Mouse (Mus musculus): Measurements from ENCODE around the gene Vmp1. TPM values are rescaled to one million over a fixed set of nuclear protein-coding genes. Genes with fewer than 3 reads are reported as not detected.

The Vmp1 gene
- total RNA-seq, 1 experiment from 2014 or later = 140 TPM

- no peak for ATAC-seq (replicated peaks; ENCODE audit: insufficient number of reproducible peaks, low FRiP score, low TSS enrichment, poor library complexity, severe bottlenecking)
Observed at GRCm38 (mm10) chr11:86591931-86592616, 91.6 kb downstream of the Vmp1 start.

GRCm38 (mm10) chr11:86591301-86591845 is 92.3 kb downstream of the Vmp1 start:
- no peak for ATAC-seq (replicated peaks; ENCODE audit: insufficient number of reproducible peaks, low FRiP score, low TSS enrichment, poor library complexity, severe bottlenecking)

GRCm38 (mm10) chr11:86590579-86590978 is 93.1 kb downstream of the Vmp1 start:
- ATAC-seq (replicated peaks; ENCODE audit: insufficient number of reproducible peaks, low FRiP score, low TSS enrichment, poor library complexity, severe bottlenecking) = no peak

GRCm38 (mm10) chr11:86590066-86590465 is 93.6 kb downstream of the Vmp1 start:
- ATAC-seq (replicated peaks; ENCODE audit: insufficient number of reproducible peaks, low FRiP score, low TSS enrichment, poor library complexity, severe bottlenecking) = no peak

GRCm38 (mm10) chr11:86588583-86589298 is 94.9 kb downstream of the Vmp1 start:
- no peak for ATAC-seq (replicated peaks; ENCODE audit: insufficient number of reproducible peaks, low FRiP score, low TSS enrichment, poor library complexity, severe bottlenecking)

- no peak for ATAC-seq (replicated peaks; ENCODE audit: insufficient number of reproducible peaks, low FRiP score, low TSS enrichment, poor library complexity, severe bottlenecking)
Observed at GRCm38 (mm10) chr11:86587830-86588229, 95.8 kb downstream of the Vmp1 start.

- ATAC-seq (replicated peaks; ENCODE audit: insufficient number of reproducible peaks, low FRiP score, low TSS enrichment, poor library complexity, severe bottlenecking) = peak; percentile 77
Observed at GRCm38 (mm10) chr11:86586868-86587792, 96.5 kb downstream of the Vmp1 start.

- no peak for ATAC-seq (replicated peaks; ENCODE audit: insufficient number of reproducible peaks, low FRiP score, low TSS enrichment, poor library complexity, severe bottlenecking)
Observed at GRCm38 (mm10) chr11:86586177-86586867, 97.3 kb downstream of the Vmp1 start.

- no peak for ATAC-seq (replicated peaks; ENCODE audit: insufficient number of reproducible peaks, low FRiP score, low TSS enrichment, poor library complexity, severe bottlenecking)
Observed at GRCm38 (mm10) chr11:86585598-86585984, 98.0 kb downstream of the Vmp1 start.

- ATAC-seq (replicated peaks; ENCODE audit: insufficient number of reproducible peaks, low FRiP score, low TSS enrichment, poor library complexity, severe bottlenecking) = no peak
Observed at GRCm38 (mm10) chr11:86584898-86585597, 98.6 kb downstream of the Vmp1 start.

GRCm38 (mm10) chr11:86583990-86584897 is 99.4 kb downstream of the Vmp1 start:
- no peak for ATAC-seq (replicated peaks; ENCODE audit: insufficient number of reproducible peaks, low FRiP score, low TSS enrichment, poor library complexity, severe bottlenecking)

- no peak for ATAC-seq (replicated peaks; ENCODE audit: insufficient number of reproducible peaks, low FRiP score, low TSS enrichment, poor library complexity, severe bottlenecking)
Observed at GRCm38 (mm10) chr11:86583313-86583825, 100.3 kb downstream of the Vmp1 start.

GRCm38 (mm10) chr11:86582543-86583260 is 100.9 kb downstream of the Vmp1 start:
- no peak for ATAC-seq (replicated peaks; ENCODE audit: insufficient number of reproducible peaks, low FRiP score, low TSS enrichment, poor library complexity, severe bottlenecking)

GRCm38 (mm10) chr11:86581943-86582542 is 101.6 kb downstream of the Vmp1 start:
- ATAC-seq (replicated peaks; ENCODE audit: insufficient number of reproducible peaks, low FRiP score, low TSS enrichment, poor library complexity, severe bottlenecking) = no peak

- ATAC-seq (replicated peaks; ENCODE audit: insufficient number of reproducible peaks, low FRiP score, low TSS enrichment, poor library complexity, severe bottlenecking) = 0 out of 2 replicates have a peak, but pooled peaks have one; percentile 28
Observed at GRCm38 (mm10) chr11:86581250-86581753, 102.3 kb downstream of the Vmp1 start.
